In genomic region chr15:100923476-100923875, GRCm38 (mm10) we compare ENCODE assay signal across 8 mouse cellular contexts. TPM values are rescaled to one million over a fixed set of nuclear protein-coding genes. Genes with fewer than 3 reads are reported as not detected.
A peak's percentile ranks its signal among the peaks of the same experiment; 100 is the strongest.
DNase-seq lines count a peak whose midpoint lies in the region; ATAC-seq lines count a peak whose summit lies in the region.

No protein-coding gene starts in this region.

- H3K4me1 ChIP-seq in kidney, embryonic 14.5 days (ENCODE audit: control insufficient read depth, insufficient read depth, low read length), result peaks cover 3% of the 10 kb centered on the region; the same call in 1 of the 2 replicates

- no peak for DNase-seq in kidney, adult 18-20 months
- DNase-seq in embryo, embryonic 10.5 days (ENCODE audit: low spot score), result peak; percentile 61
- DNase-seq in heart, adult 8-10 months (ENCODE audit: low spot score), result peak; percentile 15
- peak; percentile 89 for DNase-seq in layer of hippocampus, adult 11-12 months (ENCODE audit: low spot score)
- DNase-seq in lung, postnatal 25 days (ENCODE audit: low spot score), result peak; percentile 7
- DNase-seq in right cerebral cortex, postnatal 36 days (ENCODE audit: low spot score in 2 of 2), result peak; percentile 92 to 94
- DNase-seq in spleen, adult 12 weeks (ENCODE audit: low spot score), result no peak

- 13% methylated on average over 19 of the region's 19 CpGs for WGBS in kidney, embryonic 14.5 days

- H3K4me2 ChIP-seq in kidney, embryonic 14.5 days (replicated peaks; ENCODE audit: low read depth, low read length), result peak overlapping the region; percentile 21

- H3K9me3 ChIP-seq in kidney, embryonic 14.5 days (ENCODE audit: control insufficient read depth, low read length), result no peaks in the 10 kb centered on the region

- peak; percentile 74 for ATAC-seq in kidney, embryonic 14.5 days (ENCODE audit: low FRiP score, low TSS enrichment)

- H3K27ac ChIP-seq in kidney, embryonic 14.5 days (ENCODE audit: low read depth, low read length), result no peak overlapping the region

- no peak overlapping the region for H3K9ac ChIP-seq in kidney, embryonic 14.5 days (ENCODE audit: low read depth, low read length)

- no peaks in the 10 kb centered on the region for H3K36me3 ChIP-seq in kidney, embryonic 14.5 days (ENCODE audit: control insufficient read depth, insufficient read depth, low read length)

- H3K27me3 ChIP-seq in kidney, embryonic 14.5 days (ENCODE audit: control insufficient read depth, insufficient read depth, low read length), result no peaks in the 10 kb centered on the region

- H3K4me3 ChIP-seq in kidney, embryonic 14.5 days (ENCODE audit: low read length), result no peak overlapping the region

RNA-seq across cellular contexts. Expression of gene Scn8a, which starts 53.8 kb away (rescaled TPM):
- polyA plus RNA-seq in kidney, embryonic 14.5 days (2014; fragmentation: Nextera tagmentation; extraction: Ambion mirVana), result 15.1 and 18.4 TPM in 2 replicates
- total RNA-seq in heart, adult 8-10 months (2022), result 1 to 10 TPM in 1 of 4 experiments, under 1 TPM in 2, not detected in 1; 0.41 to 1.2 (median 0.55) TPM

Comparison
In these comparisons a context has a peak if more than half of its experiments do, and no peak if none do; other contexts are left out.
1. DNase-seq: peak in embryo, embryonic 10.5 days (single experiment), heart, adult 8-10 months (single experiment), layer of hippocampus, adult 11-12 months (single experiment), lung, postnatal 25 days (single experiment) and right cerebral cortex, postnatal 36 days (2 of 2); none in kidney, adult 18-20 months (single experiment) and spleen, adult 12 weeks (single experiment).